Mouse (Mus musculus) urinary bladder, postnatal 14 days (tissue): ENCODE data around the gene Gm20388.
A peak's percentile ranks its signal among the peaks of the same experiment; 100 is the strongest.

Experiments
- DNase-seq: peaks from one replicate; pipeline ENCODE4 v3.0.0; 2021; ENCODE audit warnings: low spot score

Gene Gm20388

DNA sequence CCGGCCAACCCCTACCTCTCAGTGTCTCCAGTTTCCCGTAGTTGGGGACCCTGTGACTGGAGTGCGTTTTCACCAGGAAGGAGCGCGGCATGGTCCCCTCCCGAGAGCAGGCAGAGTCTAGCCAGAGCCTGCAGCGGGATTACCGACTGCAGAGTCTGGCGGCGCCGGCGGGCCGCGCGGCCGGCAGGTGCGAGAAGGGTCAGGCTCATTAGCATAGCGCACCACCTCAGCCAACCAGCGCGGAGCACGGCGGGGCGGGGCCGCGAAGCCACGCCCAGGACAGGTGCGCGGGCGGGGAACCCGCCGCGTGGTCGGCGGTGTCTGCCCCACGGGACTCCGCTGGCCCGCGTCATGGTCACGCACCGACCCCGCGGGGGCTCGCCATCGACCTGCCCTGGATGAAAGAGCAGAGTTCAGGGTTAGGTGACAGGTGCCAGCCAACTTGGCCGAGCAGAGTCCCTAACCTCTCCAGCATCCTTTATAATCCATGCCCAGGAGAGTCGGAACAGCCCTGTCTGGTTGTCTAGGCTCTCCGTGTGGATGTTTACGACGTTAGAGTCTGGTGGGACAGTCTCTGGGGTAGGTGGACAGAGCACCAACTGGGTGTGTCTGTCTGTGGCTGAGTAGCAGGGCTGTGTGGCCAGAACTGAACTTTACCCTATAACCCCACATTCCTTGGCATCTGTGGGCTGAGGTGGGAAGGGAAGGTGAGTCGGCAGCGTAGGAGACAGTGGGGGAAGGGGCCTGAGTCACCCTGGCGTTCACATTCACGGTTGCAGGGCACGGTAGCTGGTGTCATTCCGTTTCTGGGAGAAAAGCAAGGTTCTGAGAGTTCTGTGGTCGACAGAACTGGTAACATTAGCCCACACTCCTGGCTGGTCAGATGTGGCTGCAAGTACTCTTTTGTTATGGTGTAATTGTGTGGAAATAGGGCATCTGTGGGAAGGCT, 2550.2 kb downstream of the Gm20388 start, which contains the start of gene Snai3:
TSS of gene Snai3 (minus strand) at position 210 of the 949 bp plus-strand sequence.
- peak; percentile 77 for DNase-seq

GRCm38 (mm10) chr8:122461473-122462148, 2551.0 kb downstream of the Gm20388 start:
- no peak for DNase-seq

DNA sequence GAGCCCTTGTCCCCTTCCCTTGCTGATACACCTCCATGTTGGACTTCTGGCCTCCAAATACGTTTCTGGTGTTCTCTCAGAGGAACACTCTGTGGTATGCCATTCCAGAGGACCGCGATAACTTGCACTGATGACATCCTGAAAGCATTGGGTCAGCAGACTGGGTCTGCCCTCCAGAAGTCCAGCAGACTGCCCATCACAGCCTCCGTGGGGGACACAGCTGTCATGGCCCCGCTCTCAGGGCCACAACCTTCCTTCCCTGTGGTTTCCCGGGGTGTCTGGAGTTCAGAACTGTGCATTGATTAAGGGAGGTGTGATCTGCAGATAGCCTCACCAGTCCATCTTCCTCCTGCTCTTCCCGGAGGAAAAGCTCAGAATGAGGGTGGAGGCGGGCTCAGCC, 2551.9 kb downstream of the Gm20388 start:
- DNase-seq = no peak

DNA sequence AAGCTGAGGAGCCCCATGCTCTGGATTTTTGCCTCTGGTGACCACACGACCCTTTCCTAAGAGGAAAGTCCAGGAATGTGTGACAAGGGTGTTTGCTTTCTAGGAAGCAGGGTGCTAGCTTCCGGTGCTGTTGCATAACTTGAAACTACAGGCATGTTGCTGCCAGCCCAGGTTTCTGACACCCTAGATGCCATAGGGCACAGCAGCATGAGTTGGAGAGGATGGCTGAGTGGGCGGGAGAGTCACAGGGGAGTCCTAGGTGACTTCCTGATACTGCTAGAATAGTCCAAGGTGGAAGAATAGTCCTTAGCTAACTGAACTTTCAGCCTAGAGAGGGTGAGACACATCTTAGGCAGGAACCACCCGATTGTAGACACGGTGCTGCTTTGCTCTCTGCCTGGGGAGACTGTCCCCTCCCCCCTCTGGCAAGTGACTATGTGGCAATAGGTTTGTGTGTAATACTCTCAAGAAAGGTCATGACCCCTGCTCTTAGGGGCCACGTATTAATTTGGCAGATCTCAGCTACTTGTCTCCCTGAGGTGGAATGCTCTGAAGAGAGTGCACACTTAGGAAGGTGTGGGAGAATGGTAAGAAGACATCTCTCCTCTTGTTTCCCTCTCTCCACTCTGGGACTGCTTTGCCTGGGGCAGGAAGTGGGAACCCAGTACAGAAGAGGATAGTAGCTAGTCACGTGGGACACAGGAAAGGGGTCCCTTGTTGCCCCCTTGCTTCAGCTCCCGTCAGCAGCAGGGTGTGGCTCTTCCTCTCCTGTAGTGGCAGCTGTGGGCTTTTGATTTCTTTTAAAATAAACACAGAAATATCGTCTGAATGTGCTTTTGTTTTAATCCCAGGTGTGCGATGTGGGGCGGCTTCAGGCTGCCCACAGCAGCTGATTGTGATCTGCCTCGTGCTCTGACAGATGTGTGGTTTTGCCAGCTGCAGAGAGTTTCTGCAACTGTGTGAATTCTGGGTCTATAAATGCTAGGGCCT, 2553.3 kb downstream of the Gm20388 start:
- DNase-seq = peak; percentile 57

DNA sequence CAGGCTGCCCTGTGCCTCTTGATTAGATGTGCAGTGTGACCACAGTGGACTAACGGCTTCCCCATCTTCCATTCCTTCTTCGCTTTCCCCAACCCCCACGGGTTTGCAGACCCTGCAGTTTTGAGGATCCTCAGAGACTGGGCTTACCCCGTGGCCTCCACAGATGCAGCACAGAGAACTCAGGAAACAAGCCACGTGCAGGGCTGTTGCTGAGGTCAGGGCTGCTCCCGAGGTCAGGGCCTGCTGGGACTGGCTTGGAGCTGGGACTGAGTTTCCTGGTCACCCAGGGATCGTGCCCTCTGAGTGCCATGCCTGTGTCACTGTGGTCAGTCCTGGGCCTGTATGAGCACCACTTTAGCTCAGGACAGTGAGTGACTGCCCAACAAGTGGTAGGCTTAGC, 2554.3 kb downstream of the Gm20388 start:
- no peak for DNase-seq

- DNase-seq = no peak
Observed at GRCm38 (mm10) chr8:122467816-122468215, 2557.2 kb downstream of the Gm20388 start.

DNA sequence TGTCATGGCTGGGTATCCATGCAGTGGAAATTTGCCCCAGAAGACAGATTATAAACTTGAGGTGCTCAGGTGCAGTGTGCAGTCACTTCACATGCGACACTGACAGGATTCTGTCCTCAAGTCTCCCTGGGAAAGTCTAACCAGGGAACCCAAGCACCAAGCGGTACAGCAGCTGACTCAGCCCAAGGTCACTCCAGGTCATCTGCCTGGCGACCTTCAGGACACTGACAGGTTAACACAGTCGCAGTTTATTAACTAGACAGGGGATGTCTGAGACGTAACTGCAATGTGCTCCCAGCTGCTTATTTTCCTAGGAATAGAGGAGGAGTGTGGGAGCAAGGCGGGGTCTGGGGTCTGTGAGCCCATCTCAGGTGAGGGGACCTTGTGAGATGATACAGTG, 2558.8 kb downstream of the Gm20388 start:
- DNase-seq = no peak

DNA sequence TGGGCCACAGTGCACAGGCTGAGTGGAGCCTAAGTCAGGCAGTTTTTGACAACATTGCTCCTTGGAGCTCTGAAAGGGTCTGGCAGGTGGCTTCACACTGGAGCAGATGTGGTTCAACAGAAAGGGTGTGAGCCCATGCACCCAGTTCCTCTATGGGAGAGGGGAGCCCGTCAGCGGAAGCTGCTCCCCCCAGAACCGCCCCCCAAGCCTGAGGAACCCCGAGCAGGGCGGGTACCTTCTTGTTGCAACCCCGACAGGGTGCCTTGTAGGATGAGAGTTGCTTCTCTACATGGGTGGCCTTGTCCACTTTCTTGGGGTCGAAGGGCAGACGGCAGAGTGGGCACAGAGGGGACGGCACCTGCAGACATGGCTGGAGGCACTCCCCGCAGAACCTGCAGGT, 2559.3 kb downstream of the Gm20388 start:
- no peak for DNase-seq

GRCm38 (mm10) chr8:122470691-122471090, 2560.1 kb downstream of the Gm20388 start:
- no peak for DNase-seq

DNA sequence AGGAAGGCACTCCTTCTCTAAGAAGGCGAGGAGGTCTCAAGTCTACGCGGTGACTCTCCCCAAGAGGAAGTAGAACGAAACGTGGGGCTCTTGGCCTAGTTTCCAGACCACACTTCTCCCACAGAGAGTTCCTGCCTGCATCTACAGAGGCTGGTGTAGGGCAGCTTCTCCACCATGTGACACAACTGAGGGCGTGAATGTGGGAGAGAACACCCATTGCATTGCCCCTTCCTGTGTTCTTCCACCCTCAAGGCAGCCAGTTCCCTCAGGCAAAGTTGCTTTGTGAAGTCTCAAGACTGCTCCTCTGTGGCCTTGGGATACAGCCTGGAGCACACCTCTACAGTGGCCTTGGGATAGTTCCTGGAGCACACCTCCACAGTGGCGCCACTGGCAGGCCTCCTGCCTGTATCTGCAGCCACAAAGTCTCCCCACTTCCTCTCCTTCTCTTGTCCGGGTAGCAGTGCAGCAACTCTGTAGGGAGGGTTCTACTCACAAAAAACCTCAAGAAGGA, 2563.3 kb downstream of the Gm20388 start:
- DNase-seq = no peak

DNA sequence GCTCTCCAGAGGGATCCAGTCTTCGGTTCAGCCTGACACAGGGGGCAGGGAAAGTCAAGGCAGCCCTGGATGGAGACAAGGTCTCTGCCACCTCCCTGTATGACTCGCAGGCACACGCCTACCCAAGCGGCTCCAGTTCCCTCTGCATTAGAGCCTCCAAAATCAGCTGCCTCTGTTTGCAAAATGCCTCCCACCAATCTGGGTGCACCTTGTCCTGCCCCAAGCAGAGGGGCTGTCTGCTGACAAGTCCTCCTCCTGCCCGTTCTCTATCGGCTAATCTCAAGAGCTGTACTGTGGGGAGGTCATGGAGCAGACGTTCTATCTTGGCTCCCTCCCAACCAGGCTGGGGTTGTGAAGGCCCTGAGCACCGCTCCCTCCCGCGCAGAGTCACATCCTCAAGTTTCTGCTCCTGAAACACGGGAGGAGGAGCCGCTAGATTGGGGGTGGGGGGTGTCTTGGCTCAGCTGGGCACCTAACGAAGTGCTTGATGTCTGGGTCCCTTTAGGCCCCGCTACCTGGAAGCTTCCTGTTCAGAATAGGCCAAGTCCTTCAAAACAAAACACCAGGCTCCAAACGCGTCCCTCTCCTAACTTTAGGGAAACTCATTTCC, 2564.4 kb downstream of the Gm20388 start:
- DNase-seq = peak; percentile 38

DNA sequence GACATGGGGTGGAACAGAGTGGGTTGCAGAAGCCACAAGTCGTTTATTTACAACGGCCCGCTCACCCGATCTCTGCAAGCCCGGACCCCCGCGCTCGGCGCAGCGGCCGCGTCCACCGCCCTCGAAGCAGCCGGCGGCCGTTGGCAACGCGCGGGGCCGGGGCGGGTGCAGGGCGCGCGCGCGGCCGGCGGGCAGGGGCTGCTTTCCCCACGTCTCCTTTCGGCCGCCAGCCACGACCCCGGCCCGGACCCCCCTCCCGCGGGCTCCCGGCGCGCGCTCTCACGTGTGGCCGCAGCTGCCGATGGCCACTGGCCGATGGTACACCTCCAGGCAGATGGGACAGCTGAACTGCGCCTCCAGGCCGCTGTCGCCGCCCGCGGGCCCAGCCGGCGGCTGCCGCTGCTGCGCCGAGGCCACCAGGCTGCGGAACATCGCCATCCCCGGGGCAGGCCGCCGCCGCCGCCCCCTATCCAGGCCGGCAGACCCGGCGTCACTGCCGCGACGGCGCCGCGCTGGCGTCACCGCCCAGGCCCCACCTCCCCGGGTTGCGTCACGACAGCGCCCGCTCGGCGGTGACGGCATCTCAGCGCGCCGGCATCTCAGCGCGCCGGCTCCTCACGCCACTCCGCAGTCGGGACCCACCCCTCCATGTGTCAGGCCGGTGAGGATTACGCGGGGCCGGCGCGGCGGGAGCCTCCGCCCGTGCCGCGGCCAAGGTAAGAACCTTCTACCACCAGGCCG, 2565.1 kb downstream of the Gm20388 start, which contains the start of the genes Rnf166 and Ctu2:
TSS of gene Rnf166 (minus strand) at position 485 of the 741 bp plus-strand sequence.
TSS of gene Ctu2 (plus strand) at position 564 of the 741 bp plus-strand sequence.
- DNase-seq = peak; percentile 92

DNA sequence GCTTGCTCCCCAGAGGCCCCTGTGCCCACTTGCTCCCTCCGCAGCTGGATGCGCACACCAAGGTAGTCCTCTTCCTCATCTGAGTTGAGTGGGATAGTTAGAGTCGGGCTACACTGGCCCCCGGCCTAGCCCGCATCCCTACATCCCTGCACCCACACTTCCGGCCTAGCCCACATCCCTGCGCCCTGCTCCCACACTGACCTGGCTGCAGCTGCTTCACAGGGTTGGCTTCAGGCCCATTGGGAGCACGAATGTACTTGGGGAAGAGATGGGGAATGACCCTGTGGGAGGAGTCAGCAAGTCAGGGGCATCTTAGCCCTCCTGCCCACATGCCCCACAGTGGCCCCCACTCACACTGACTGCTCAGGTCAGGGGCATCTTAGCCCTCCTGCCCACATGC, 2571.8 kb downstream of the Gm20388 start:
- DNase-seq = no peak

DNA sequence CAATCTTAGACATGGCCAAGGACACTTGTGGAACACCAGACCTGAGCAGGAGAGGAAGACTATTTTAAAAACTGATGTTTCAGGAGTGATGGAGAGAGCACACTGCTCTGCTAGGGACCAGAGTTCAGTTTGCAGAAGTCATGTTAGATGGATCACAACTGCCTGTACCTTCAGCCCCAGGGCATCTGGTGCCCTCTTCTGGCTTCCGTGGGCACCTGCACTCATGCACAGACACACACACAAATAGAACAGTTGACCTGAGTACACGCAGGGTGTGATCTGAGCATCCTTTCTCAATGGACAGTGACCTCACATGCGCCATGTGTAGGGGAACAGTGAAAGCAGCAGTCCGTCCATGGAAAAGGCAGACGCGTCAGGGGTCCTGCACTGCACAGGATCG, 2573.2 kb downstream of the Gm20388 start:
- no peak for DNase-seq

GRCm38 (mm10) chr8:122484831-122485230, 2574.2 kb downstream of the Gm20388 start:
- DNase-seq = no peak

- DNase-seq = no peak
Observed at GRCm38 (mm10) chr8:122488387-122488786, 2577.7 kb downstream of the Gm20388 start.

DNA sequence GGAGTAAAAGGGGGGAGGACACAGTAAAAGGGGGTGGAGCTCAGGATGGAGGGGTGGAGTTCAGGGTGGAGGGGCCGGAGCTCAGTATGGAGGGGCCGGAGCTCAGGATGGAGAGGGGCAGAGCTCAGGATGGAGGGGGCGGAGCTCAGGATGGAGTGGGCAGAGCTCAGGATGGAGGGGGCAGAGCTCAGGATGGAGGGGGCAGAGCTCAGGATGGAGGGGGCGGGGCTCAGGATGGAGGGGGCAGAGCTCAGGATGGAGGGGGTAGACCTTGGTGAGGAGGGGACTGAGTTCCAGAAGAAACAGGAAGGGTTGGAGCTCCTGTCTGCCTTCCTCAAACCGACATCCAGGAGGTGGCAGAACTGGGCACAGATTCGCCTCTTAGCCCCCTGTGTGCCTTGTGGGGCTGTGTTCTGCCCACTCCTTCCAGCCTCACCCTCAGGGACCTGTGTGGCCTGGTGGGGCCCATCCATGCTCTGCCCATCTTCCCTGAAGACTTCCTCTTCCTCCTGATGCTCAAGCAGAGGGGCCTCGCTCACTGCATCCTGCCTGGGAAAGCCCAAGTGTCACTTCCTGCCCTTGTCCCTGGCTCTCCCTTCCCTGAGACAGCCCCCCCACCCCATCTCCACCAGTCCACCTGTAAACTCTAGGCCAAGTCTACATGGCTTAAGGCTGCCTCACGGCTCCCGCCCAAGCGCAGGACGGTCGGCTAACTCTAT, 2586.5 kb downstream of the Gm20388 start:
- no peak for DNase-seq

DNA sequence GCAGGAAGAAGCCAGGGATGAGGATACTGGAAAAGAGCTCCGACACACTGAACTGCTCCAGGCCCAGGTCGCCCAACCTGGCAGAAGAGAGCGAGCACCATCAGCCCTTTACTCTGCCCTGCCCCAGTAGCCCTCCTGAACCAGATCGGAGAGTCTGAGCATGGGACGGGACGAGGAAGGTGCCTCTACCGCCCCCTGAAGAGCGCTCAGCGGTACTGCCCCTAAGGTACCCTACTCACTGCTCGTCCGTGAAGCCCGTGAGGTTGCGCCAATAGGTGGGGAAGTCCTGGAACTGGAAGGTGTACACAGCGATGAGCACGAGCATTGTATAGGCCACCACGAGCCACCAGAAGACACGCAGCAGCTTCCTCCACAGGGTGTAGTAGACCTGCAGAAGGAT, 2587.3 kb downstream of the Gm20388 start:
- no peak for DNase-seq

DNA sequence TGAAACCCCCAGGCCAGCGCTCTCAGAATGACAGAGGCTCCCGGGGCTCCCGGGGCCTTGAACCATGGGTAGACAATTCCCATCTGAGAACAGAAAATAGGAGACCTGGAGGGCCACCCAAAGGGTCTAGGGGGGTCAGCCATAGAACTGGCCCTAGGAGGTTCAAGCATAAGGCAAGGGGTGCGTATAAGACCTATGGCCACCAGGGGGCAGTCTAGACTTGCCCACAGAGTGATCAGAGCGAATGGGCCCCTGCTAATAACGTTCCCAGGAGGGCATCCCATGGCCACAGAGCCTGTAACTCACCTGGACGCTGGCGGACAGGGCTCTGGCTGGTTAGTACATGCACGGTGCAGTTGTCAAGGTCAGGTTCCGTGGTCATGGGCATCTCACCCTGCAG, 2590.2 kb downstream of the Gm20388 start:
- DNase-seq = peak; percentile 83

GRCm38 (mm10) chr8:122511552-122511951, 2600.9 kb downstream of the Gm20388 start:
- DNase-seq = peak; percentile 62
